Mouse (Mus musculus): ENCODE results near the gene Atp10a. TPM values are rescaled to one million over a fixed set of nuclear protein-coding genes. Genes with fewer than 3 reads are reported as not detected.

The Atp10a gene
- polyA plus RNA-seq, 1 experiment from 2014 or later = 3.2 TPM

GRCm38 (mm10) chr7:58647404-58647803 lies 8.6 kb upstream of the Atp10a start:
- Histone ChIP-seq H3K36me3 (ENCODE audit: control insufficient read depth, insufficient read depth, low read length) (no peaks in the 10 kb centered on the region), H3K27me3 (replicated peaks; ENCODE audit: control insufficient read depth, insufficient read depth, low read length) (no peaks in the 10 kb centered on the region), H3K4me1 (replicated peaks; ENCODE audit: control insufficient read depth, insufficient read depth, low read length) (no peaks in the 10 kb centered on the region), H3K9ac (ENCODE audit: low read length) (no peak overlapping the region), H3K27ac (ENCODE audit: low read depth) (no peak overlapping the region), H3K4me3 (ENCODE audit: low read depth, low read length) (no peak overlapping the region), H3K4me2 (ENCODE audit: low read length) (no peak overlapping the region), H3K9me3 (ENCODE audit: control insufficient read depth, low read length) (no peaks in the 10 kb centered on the region)
- no peak for DNase-seq (ENCODE audit: low spot score)
- no peak for ATAC-seq (replicated peaks; ENCODE audit: low FRiP score, low TSS enrichment, low read depth)
- WGBS = 63% methylated on average over 1 of the region's 1 CpGs

DNA sequence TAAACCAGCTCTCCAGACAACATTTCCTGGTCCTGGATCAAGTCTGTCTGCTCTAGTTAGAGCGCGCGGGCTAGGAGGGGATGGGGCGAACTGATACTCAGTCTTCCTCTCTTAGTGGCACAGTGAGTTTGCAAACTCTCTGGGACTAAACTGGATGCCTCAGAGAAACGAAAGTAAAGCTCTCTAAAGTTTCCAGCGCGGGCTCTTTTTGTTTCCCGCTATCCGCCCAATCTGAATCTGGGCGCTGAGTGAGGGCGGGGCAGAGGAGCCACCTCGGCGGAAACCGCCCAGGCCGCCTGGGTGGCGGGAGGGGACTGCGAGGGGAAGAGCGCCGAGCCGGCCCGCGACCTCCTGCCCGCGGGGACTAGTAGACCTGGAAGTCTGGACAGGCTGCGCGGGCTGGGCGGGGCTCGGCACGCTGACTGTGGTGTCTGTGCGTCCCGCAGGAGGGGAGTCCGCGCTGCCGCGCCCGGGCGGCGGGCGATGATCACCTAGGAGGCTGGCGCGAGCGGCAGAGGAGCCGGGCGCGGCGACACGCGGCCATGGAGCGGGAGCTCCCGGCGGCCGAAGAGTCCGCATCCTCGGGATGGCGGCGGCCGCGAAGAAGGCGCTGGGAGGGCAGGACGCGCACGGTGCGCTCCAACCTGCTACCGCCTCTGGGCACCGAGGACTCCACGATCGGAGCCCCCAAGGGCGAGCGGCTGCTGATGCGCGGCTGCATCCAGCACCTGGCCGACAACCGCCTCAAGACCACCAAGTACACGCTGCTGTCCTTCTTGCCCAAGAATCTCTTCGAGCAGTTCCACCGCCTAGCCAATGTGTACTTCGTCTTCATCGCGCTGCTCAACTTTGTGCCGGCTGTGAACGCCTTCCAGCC lies 2.2 kb downstream of the Atp10a start:
- Histone ChIP-seq H3K4me3 (ENCODE audit: low read depth, low read length) (peak overlapping the region; percentile 65), H3K9ac (ENCODE audit: low read length) (peak overlapping the region; percentile 58), H3K27ac (ENCODE audit: low read depth) (peak overlapping the region; percentile 57), H3K4me1 (replicated peaks; ENCODE audit: control insufficient read depth, insufficient read depth, low read length) (no peaks in the 10 kb centered on the region; the same call in 1 of the 2 replicates), H3K27me3 (replicated peaks; ENCODE audit: control insufficient read depth, insufficient read depth, low read length) (no peaks in the 10 kb centered on the region), H3K4me2 (ENCODE audit: low read length) (peak overlapping the region; percentile 53), H3K9me3 (ENCODE audit: control insufficient read depth, low read length) (no peaks in the 10 kb centered on the region), H3K36me3 (ENCODE audit: control insufficient read depth, insufficient read depth, low read length) (no peaks in the 10 kb centered on the region)
- 0% methylated on average over 80 of the region's 81 CpGs for WGBS
- DNase-seq (ENCODE audit: low spot score) (peak; percentile 80), ATAC-seq (replicated peaks; ENCODE audit: low FRiP score, low TSS enrichment, low read depth) (peak; percentile 94)

- ATAC-seq (replicated peaks; ENCODE audit: low FRiP score, low TSS enrichment, low read depth) (no peak), DNase-seq (ENCODE audit: low spot score) (no peak)
- Histone ChIP-seq H3K27ac (ENCODE audit: low read depth) (no peak overlapping the region), H3K9ac (ENCODE audit: low read length) (peak overlapping the region; percentile 58), H3K36me3 (ENCODE audit: control insufficient read depth, insufficient read depth, low read length) (no peaks in the 10 kb centered on the region), H3K4me2 (ENCODE audit: low read length) (peak overlapping the region; percentile 53), H3K4me1 (replicated peaks; ENCODE audit: control insufficient read depth, insufficient read depth, low read length) (no peaks in the 10 kb centered on the region; the same call in 1 of the 2 replicates), H3K4me3 (ENCODE audit: low read depth, low read length) (peak overlapping the region; percentile 65), H3K27me3 (replicated peaks; ENCODE audit: control insufficient read depth, insufficient read depth, low read length) (no peaks in the 10 kb centered on the region), H3K9me3 (ENCODE audit: control insufficient read depth, low read length) (no peaks in the 10 kb centered on the region)
- 24% methylated on average over 14 of the region's 14 CpGs for WGBS
These were observed 2.9 kb downstream of the Atp10a start for GRCm38 (mm10) chr7:58658790-58659405.

- Histone ChIP-seq H3K4me3 (ENCODE audit: low read depth, low read length) (no peak overlapping the region), H3K36me3 (ENCODE audit: control insufficient read depth, insufficient read depth, low read length) (no peaks in the 10 kb centered on the region), H3K9me3 (ENCODE audit: control insufficient read depth, low read length) (no peaks in the 10 kb centered on the region), H3K27ac (ENCODE audit: low read depth) (no peak overlapping the region), H3K4me2 (ENCODE audit: low read length) (peak overlapping the region; percentile 23), H3K4me1 (replicated peaks; ENCODE audit: control insufficient read depth, insufficient read depth, low read length) (no peaks in the 10 kb centered on the region; the same call in 1 of the 2 replicates), H3K27me3 (replicated peaks; ENCODE audit: control insufficient read depth, insufficient read depth, low read length) (no peaks in the 10 kb centered on the region), H3K9ac (ENCODE audit: low read length) (no peak overlapping the region)
- no peak for ATAC-seq (replicated peaks; ENCODE audit: low FRiP score, low TSS enrichment, low read depth)
- DNase-seq (ENCODE audit: low spot score) = no peak
These were observed 4.1 kb downstream of the Atp10a start for GRCm38 (mm10) chr7:58660046-58660445.

GRCm38 (mm10) chr7:58660665-58661064 lies 4.7 kb downstream of the Atp10a start:
- H3K4me3 ChIP-seq (ENCODE audit: low read depth, low read length) = no peak overlapping the region
- ATAC-seq (replicated peaks; ENCODE audit: low FRiP score, low TSS enrichment, low read depth) = no peak
- H3K4me1 ChIP-seq (replicated peaks; ENCODE audit: control insufficient read depth, insufficient read depth, low read length) = no peaks in the 10 kb centered on the region; the same call in 1 of the 2 replicates
- no peak overlapping the region for H3K27ac ChIP-seq (ENCODE audit: low read depth)
- H3K36me3 ChIP-seq (ENCODE audit: control insufficient read depth, insufficient read depth, low read length) = no peaks in the 10 kb centered on the region
- no peaks in the 10 kb centered on the region for H3K9me3 ChIP-seq (ENCODE audit: control insufficient read depth, low read length)
- no peaks in the 10 kb centered on the region for H3K27me3 ChIP-seq (replicated peaks; ENCODE audit: control insufficient read depth, insufficient read depth, low read length)
- no peak overlapping the region for H3K4me2 ChIP-seq (ENCODE audit: low read length)
- no peak for DNase-seq (ENCODE audit: low spot score)
- 87% methylated on average over 5 of the region's 5 CpGs for WGBS
- H3K9ac ChIP-seq (ENCODE audit: low read length) = no peak overlapping the region

- DNase-seq (ENCODE audit: low spot score) = no peak
- no peaks in the 10 kb centered on the region for H3K27me3 ChIP-seq (replicated peaks; ENCODE audit: control insufficient read depth, insufficient read depth, low read length)
- no peak overlapping the region for H3K4me2 ChIP-seq (ENCODE audit: low read length)
- no peaks in the 10 kb centered on the region; the same call in 1 of the 2 replicates for H3K4me1 ChIP-seq (replicated peaks; ENCODE audit: control insufficient read depth, insufficient read depth, low read length)
- H3K36me3 ChIP-seq (ENCODE audit: control insufficient read depth, insufficient read depth, low read length) = no peaks in the 10 kb centered on the region
- H3K9ac ChIP-seq (ENCODE audit: low read length) = no peak overlapping the region
- no peak overlapping the region for H3K27ac ChIP-seq (ENCODE audit: low read depth)
- no peak overlapping the region for H3K4me3 ChIP-seq (ENCODE audit: low read depth, low read length)
- WGBS = 92% methylated on average over 7 of the region's 7 CpGs
- H3K9me3 ChIP-seq (ENCODE audit: control insufficient read depth, low read length) = no peaks in the 10 kb centered on the region
- no peak for ATAC-seq (replicated peaks; ENCODE audit: low FRiP score, low TSS enrichment, low read depth)
These were observed 5.1 kb downstream of the Atp10a start for GRCm38 (mm10) chr7:58661076-58661475.

DNA sequence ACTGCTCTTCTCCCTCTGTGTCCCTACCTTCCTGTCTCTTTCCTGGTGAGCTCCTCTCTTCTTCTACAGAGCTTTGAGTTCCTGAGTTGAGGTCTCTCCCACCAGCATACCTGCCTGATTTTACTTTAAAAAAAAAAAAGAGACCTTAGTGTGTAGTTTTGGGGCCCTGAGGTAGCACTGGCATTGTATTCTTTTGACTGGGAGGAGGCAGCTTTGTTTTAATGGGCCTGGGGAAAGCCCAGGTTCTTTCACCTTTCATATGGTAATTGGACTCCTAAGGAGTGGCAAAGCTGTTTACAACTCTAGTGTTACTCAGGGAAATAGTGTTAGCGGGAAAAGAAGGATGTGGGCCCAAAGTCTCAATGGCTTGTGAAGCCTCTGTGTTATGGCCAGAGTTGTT lies 12.7 kb downstream of the Atp10a start:
- H3K27ac ChIP-seq (ENCODE audit: low read depth) = no peak overlapping the region
- H3K9ac ChIP-seq (ENCODE audit: low read length) = no peak overlapping the region
- DNase-seq (ENCODE audit: low spot score) (no peak), ATAC-seq (replicated peaks; ENCODE audit: low FRiP score, low TSS enrichment, low read depth) (no peak)
- no peaks in the 10 kb centered on the region for H3K4me1 ChIP-seq (replicated peaks; ENCODE audit: control insufficient read depth, insufficient read depth, low read length)
- H3K4me2 ChIP-seq (ENCODE audit: low read length) = no peak overlapping the region
- no peaks in the 10 kb centered on the region for H3K27me3 ChIP-seq (replicated peaks; ENCODE audit: control insufficient read depth, insufficient read depth, low read length)
- no peak overlapping the region for H3K4me3 ChIP-seq (ENCODE audit: low read depth, low read length)
- no peaks in the 10 kb centered on the region for H3K36me3 ChIP-seq (ENCODE audit: control insufficient read depth, insufficient read depth, low read length)
- 51% methylated on average over 1 of the region's 1 CpGs for WGBS
- H3K9me3 ChIP-seq (ENCODE audit: control insufficient read depth, low read length) = no peaks in the 10 kb centered on the region

DNA sequence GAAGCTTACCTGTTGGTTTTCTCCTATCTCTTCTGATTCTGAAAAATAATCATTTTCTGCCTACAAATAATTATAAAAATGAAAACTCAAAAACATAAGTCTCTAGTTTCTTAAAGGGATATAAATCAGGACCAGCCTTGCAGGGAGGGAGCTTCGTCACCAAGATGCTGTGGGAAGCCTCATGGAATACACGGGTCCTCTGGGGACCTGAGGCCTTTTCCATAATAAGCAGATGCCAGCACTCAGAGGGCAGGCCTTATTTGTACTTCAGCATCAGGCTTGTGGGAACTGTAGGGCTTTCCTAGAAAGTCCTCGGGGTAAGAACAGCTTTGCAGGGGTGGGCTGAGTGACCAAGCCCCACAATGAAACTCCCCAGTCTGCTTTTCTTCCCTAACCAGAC lies 20.1 kb downstream of the Atp10a start:
- Histone ChIP-seq H3K9me3 (ENCODE audit: control insufficient read depth, low read length) (no peaks in the 10 kb centered on the region), H3K4me1 (replicated peaks; ENCODE audit: control insufficient read depth, insufficient read depth, low read length) (0 out of 2 replicates have a peak, but pooled peaks cover 6% of the 10 kb centered on the region), H3K4me3 (ENCODE audit: low read depth, low read length) (no peak overlapping the region), H3K27me3 (replicated peaks; ENCODE audit: control insufficient read depth, insufficient read depth, low read length) (no peaks in the 10 kb centered on the region), H3K27ac (ENCODE audit: low read depth) (no peak overlapping the region), H3K4me2 (ENCODE audit: low read length) (no peak overlapping the region), H3K36me3 (ENCODE audit: control insufficient read depth, insufficient read depth, low read length) (no peaks in the 10 kb centered on the region), H3K9ac (ENCODE audit: low read length) (no peak overlapping the region)
- no peak for ATAC-seq (replicated peaks; ENCODE audit: low FRiP score, low TSS enrichment, low read depth)
- DNase-seq (ENCODE audit: low spot score) = no peak
- 64% methylated on average over 3 of the region's 3 CpGs for WGBS
